Mouse (Mus musculus) retina, postnatal 1 day (tissue): ENCODE measurements at regions not wholly inside any gene's neighbourhood (a gene's known extent, or its start where the extent isn't known, plus 50 kb on each side); places are given as distances from the start of the nearest gene placed in this dataset.

Source experiments
- DNase-seq: peaks from one replicate; pipeline ENCODE4 v3.0.0-alpha.2; 2012

DNA sequence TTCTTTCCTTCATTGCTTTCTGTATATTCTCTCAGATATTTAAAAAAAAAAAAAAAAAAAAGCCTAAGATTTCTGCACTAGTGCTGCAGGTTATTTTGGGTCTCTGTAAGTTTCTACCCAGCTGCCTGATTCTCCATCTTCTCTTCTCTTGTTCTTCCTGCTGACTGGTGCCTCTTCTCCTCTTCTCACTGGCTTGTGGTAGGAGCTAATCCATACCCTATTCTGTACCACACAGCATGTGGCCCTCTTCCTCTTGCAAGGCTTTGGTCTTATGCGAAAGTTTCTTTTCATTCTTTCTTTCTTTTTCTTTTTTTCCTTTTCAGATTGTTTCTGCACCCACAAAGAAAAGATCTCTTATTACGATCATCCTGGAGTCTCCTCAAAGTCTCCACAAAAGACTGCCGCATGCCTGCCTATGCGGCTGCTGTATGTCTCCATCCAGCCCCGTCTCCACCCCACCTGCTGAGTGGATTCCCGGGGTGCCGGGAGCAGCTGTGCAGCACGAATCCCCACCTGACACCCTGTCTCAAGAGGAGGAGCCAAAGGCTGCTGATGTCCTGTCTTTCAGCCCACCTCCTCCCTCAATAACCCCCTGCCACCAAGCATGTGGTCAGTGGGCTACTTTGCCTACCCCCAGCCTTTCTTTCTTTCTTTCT lies 66.3 kb downstream of the Ythdf1 start:
- no peak for DNase-seq

DNA sequence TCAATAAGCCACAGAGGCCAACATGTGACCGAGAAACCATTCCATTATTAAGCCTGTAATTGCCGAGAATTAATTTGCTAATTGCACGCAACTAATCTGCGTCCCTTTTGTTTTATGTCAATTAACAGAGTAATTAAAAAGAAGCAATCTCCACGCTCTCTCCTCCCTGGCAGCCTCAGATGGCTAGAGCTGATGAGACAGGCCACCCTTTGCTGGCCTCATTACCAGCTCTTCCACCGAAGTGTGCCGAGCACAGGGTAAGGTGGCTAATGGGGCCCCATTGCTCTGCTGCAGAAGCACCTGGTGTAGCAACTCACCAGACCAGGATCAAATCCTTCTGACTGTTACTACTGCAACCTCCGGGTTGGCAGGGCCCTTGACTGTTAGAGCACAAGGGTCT lies 70.8 kb upstream of the Bhlhe23 start:
- DNase-seq = peak; percentile 89

DNA sequence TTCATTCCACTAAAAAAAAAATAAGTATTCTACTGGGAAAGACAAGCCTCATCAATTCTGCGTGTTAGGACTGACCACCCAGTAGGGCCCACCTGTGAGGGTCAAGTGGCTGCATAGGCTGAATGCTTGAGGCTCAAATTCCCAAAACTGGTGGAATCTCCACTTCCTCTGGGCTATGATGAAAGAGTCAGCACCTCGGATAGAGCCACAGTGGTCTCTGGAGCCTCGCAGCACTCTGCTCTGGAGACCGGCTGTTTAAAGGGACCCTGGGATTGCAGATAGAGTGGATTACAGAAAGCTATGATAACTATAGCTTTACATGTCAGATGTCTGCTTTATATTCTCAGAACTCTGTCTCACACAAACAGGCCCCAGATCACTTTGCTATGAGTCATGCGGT lies 68.3 kb upstream of the Bhlhe23 start:
- DNase-seq = no peak

DNA sequence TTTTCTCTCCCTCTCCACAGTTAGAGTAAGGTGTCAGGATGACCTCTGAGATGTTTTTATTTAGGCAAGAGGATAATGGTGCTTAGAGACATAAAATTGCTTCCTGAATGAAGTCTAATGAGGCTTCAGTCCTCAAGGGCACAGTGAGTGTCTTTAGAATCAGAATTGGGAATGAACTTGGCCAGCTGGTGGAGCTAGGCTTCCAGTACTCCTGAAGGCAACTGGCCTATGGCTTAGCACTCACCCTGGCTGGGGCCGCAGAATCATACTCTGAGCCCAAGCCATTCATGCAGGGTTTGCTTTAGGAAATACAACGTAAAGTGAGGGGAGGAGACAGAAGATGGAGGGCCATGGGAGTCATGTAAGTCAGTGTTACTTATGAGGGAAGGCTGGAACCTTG lies 67.0 kb upstream of the Bhlhe23 start:
- DNase-seq = no peak

DNA sequence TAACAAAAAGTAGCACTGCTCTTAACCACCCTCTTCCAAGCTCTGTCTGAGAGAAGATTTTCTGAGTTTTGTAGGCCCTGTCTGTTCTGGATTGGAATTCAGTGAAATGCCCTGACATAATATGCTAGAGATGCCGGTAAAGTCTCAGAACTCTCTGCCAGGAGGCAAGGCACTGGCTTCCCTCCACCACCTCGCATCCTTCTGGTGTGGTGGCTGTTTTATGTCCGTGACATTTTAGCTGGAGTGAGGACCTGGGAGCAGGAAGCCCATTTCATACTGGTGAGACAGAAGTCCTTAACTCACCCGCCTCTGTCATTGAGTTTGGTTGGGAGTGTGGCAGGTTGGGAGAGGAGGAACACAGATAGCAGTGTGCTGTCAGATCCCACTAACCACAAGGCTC lies 62.4 kb upstream of the Bhlhe23 start:
- no peak for DNase-seq

DNA sequence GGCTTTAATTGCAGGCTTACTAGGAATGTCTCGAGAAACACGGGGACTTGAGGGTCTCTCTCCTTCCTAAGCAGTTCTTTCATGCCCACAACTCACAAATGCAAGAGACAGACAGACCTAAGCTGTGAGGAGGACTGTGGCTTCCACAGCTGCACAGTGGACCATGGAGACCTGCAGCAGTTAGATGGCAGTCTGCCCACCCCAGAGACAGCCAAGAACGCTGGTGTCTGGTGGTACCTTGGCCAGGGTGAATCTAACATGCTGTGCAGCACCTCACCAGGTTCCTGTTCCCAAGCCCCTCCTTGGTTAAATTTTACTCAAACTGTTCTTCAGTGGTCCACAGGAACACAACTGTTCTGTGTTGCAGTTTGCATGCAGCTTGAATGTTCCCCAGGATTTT lies 61.3 kb upstream of the Bhlhe23 start:
- no peak for DNase-seq

DNA sequence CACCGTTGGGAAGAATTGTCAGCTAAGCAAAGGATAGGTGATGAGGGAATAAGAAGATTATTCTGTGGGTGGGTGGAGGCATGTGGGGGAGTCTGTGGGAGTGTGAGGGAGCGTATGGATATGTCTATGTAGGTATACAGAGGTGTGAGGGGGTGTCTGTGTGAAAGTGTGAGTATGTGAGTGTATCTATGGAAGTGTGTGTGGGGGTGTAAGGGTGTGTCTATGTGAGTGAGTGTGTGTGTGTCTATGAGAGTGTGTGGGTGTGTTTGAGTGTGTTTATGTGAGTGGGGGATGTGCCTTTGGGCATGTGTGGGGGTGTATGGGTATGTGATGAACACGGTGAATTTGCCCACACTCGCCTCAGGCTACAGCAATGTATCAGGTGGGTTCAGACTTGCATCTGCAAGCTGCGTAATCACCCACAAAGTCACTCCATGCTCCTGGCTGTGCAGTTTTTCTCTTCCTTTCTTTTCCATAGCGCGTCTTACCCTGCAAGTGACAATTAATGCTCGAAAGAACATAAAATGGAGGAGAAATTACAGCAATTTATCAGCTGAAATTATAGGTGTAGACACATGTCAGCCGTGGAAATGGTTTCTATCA lies 60.7 kb upstream of the Bhlhe23 start:
- no peak for DNase-seq

DNA sequence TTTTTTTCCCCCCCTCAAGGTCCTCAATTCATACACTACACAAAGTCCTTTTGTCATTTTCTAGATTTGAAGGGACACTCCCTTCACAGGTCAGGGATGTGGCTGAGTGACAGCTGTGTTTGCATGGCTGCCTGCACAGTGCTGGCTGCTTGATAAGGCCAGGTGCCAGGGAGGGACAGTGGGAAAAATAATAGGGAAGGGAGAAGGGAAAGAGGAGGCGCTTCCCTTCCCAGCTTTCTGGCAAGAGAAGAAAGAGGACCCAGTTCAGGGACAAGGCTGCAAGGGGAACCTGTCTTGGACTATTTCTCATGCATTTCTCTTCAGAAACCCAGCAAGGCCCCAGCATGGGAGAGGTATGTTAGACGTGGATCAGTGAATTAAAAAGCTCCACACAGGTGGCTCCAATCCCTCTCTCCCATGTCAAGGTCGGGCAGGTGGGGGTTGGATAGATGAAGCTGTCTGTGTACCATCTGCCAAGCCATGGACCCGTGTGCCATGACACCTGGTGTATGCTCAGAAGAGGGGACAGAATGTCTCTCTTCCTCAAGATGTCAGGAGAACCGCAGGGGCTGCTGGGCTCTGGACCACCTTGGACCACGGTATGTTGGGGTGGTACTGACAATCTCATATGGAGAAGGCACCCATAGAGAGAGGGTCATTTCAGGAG lies 59.4 kb upstream of the Bhlhe23 start:
- DNase-seq = no peak

DNA sequence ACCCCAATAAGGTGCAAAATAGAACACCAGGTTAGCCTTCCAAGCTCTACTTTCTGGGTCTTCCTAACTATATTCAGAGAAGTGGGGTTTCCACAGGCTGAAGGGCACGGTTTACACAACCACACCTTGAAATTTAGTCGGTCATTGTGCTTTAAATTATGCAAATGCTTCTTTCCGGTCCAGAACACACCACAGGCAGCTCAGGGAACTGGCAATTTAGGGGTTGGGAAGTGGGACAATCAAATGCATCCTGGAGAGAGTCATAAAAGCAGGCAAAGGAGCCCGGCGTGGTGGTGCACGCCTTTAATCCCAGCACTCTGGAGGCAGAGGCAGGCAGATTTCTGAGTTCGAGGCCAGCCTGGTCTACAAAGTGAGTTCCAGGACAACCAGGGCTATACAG lies 56.0 kb upstream of the Bhlhe23 start:
- no peak for DNase-seq

DNA sequence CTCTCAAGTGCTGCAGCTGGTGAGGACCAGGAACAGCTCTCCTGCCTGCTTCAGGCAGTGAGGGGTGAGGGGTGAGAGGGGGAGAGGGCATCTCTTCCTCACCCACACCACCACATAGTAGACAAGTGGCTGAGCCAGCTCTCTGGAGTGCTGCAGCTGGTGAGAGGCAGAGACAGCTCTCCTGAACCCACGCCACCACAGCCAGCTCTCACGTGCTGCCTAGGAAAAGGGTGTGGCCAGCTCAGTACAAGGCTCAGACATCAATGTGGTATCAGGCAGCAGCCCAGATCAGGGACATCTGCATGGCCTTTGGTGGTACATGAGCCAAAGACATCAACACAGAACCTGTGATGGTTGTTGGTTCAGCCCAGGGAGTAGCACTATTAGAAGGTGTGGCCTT lies 53.9 kb upstream of the Bhlhe23 start:
- DNase-seq = no peak

DNA sequence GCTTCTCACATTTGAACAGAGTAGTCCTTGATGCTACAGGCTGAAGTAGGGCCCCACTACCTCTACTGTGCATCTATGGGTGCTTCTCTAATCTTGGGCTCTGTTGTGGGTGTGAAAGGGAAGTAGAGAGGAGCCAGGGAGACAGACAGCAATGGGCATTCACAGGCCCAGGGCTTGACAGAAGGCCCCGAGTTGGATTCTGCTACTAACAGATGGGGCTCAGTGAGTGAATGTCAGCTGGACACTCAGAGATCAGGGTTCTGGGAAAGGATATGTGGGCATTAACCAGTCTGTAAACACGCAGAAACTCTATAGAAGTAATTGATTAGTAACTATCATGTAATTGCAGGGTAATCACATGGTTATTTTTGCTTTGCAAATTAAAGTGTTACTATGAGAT lies 51.4 kb upstream of the Bhlhe23 start:
- no peak for DNase-seq

DNA sequence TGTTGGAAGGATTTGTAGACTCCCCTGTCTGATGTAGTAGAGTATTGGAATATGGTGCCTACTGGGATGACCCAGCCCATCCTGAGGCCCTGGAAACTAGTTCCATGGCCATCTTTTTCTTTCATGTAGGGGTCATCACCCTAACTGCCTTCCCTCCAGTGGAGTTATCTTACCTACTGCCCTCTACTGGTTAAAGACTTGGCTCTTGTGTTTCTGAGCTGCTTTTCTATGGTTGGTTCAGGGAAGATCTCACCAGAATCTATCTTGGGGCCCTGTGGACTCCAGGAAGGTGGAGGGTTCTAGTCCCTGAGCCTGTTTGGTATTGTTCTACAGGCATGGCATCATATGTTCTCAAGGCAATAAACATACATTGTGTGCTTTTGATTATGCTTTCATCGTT lies 50.0 kb upstream of the Bhlhe23 start:
- DNase-seq = no peak
